Mouse (Mus musculus) intestine, postnatal 0 days (tissue): ENCODE data around the gene Rnf152. TPM values are rescaled to one million over a fixed set of nuclear protein-coding genes. Genes with fewer than 3 reads are reported as not detected.

Experiments
- ATAC-seq: fragments of 200-750 bp; cut with Nextera tagmentation; 2 replicates; pipeline ENCODE4 v1.8.0; 2017; ENCODE audit warnings: mild to moderate bottlenecking, moderate TSS enrichment, moderate library complexity
- H3K27ac ChIP-seq: fragments of 300-500 bp; sonication (generic); 2 replicates; pipeline ENCODE4 v1.5.1; 2014; ENCODE audit warnings: mild to moderate bottlenecking, low read depth, low read length, moderate library complexity
- H3K27me3 ChIP-seq: fragments of 300-500 bp; sonication (generic); replicated peaks from 2 replicates; pipeline ENCODE4 v1.6.1; 2014; ENCODE audit warnings: low read length, mixed read lengths; ENCODE audit not compliant: control insufficient read depth, insufficient read depth
- H3K36me3 ChIP-seq: fragments of 300-500 bp; sonication (generic); 2 replicates; pipeline ENCODE4 v1.6.1; 2014; ENCODE audit warnings: mild to moderate bottlenecking, moderate library complexity; ENCODE audit not compliant: control insufficient read depth, insufficient read depth
- H3K4me1 ChIP-seq: fragments of 300-500 bp; sonication (generic); replicated peaks from 2 replicates; pipeline ENCODE4 v1.6.1; 2014; ENCODE audit warnings: antibody characterized with exemption, low read length, mixed read lengths; ENCODE audit not compliant: control insufficient read depth, insufficient read depth
- H3K4me2 ChIP-seq: fragments of 300-500 bp; sonication (generic); replicated peaks from 2 replicates; pipeline ENCODE4 v1.6.1; 2014; ENCODE audit warnings: low read depth, mild to moderate bottlenecking, moderate library complexity
- H3K4me3 ChIP-seq: fragments of 300-500 bp; sonication (generic); 2 replicates; pipeline ENCODE4 v1.5.1; 2014; ENCODE audit warnings: low read depth, low read length
- H3K9ac ChIP-seq: fragments of 300-500 bp; sonication (generic); 2 replicates; pipeline ENCODE4 v1.6.1; 2014; ENCODE audit warnings: mild to moderate bottlenecking, low read depth, low read length
- H3K9me3 ChIP-seq: fragments of 300-500 bp; sonication (generic); 2 replicates; pipeline ENCODE4 v1.6.1; 2016; ENCODE audit warnings: mixed run types; ENCODE audit not compliant: control insufficient read depth
- CTCF ChIP-seq: sonication (generic); IDR thresholded peaks from 2 replicates; pipeline ENCODE4 v1.5.1; 2016; ENCODE audit warnings: low read depth, mild to moderate bottlenecking, control low read depth, antibody characterized with exemption, moderate library complexity
- WGBS: fragments of 180-500 bp; shearing (Covaris S2); extraction: QIAGEN DNeasy Blood & Tissue Kit; methylation state at CpG from one replicate; pipeline ENCODE4 v1.1.7; 2014; 5-methylcytosine and 5-hydroxymethylcytosine counted together
- polyA plus RNA-seq: library from polyadenylated mRNA; unstranded; fragments of >200 nt; fragmentation: Nextera tagmentation; extraction: Ambion mirVana; gene quantifications from 2 replicates; pipeline ENCODE4 v1.2.1, GENCODE M21; 2015

Rnf152 gene
- polyA plus RNA-seq, 1 experiment from 2014 or later, result 1.8 TPM

DNA sequence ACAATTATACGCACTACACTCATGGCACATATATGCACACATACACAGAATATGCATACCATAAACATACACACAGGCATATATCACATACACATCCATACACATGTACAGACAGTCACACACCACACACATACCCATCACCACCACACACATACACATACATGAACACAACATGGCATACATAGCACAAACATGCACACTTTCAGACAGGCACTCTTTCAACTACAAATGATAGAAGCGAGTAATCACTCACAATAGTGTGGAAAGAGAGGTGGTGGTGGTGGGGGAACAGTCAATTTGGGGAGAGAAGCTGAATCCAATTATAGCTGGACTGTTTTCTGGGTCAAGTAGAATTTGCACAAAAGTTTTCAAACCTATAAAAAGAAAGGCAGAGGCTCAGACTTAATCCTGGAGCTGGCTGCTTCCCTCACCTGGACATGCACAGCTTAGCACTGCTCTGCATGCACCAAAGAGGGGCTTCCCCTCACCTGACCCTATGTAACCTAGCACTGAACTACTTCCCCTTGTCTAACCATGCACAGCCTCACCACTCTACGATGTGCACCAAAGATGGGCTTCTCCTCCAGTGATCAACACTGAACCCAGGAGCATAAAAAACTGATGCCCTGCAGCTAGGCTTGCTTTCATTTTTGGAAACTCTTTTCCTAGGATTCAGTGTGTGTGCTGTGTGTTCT, 81.9 kb downstream of the Rnf152 start:
- ATAC-seq, result no peak
- Histone ChIP-seq H3K4me1 (no peaks in the 10 kb centered on the region), H3K4me2 (no peak overlapping the region), H3K9ac (no peak overlapping the region), H3K27me3 (no peaks in the 10 kb centered on the region), H3K9me3 (no peaks in the 10 kb centered on the region), H3K36me3 (no peaks in the 10 kb centered on the region), H3K27ac (no peak overlapping the region), H3K4me3 (no peak overlapping the region)
- 91% methylated on average over 3 of the region's 3 CpGs for WGBS
- TF ChIP-seq CTCF, result no peak

DNA sequence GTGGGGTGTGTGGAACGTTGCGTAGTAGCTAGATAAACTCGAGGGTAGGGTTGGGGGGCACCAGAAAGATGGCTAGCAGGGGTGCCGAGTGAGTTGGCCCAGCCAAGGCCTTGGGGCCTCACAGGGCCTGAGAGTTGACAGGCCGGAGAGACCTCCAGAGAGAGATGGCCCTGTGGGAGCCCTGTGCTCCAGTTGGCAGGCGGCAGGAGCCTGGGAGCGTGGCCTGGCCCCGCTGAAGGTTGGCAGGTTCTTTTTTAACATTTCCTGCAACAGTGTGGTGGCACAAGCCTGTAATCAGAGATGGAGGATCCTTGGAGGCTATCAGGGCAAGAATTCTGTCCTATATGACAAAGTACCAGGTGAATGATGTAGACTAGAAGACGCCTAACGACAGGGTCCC, 85.4 kb downstream of the Rnf152 start:
- Histone ChIP-seq H3K4me2 (no peak overlapping the region), H3K27ac (no peak overlapping the region), H3K4me3 (no peak overlapping the region), H3K9me3 (no peaks in the 10 kb centered on the region), H3K27me3 (no peaks in the 10 kb centered on the region), H3K36me3 (no peaks in the 10 kb centered on the region), H3K4me1 (no peaks in the 10 kb centered on the region), H3K9ac (no peak overlapping the region)
- TF ChIP-seq CTCF, result no peak
- WGBS, result 90% methylated on average over 10 of the region's 10 CpGs
- no peak for ATAC-seq

DNA sequence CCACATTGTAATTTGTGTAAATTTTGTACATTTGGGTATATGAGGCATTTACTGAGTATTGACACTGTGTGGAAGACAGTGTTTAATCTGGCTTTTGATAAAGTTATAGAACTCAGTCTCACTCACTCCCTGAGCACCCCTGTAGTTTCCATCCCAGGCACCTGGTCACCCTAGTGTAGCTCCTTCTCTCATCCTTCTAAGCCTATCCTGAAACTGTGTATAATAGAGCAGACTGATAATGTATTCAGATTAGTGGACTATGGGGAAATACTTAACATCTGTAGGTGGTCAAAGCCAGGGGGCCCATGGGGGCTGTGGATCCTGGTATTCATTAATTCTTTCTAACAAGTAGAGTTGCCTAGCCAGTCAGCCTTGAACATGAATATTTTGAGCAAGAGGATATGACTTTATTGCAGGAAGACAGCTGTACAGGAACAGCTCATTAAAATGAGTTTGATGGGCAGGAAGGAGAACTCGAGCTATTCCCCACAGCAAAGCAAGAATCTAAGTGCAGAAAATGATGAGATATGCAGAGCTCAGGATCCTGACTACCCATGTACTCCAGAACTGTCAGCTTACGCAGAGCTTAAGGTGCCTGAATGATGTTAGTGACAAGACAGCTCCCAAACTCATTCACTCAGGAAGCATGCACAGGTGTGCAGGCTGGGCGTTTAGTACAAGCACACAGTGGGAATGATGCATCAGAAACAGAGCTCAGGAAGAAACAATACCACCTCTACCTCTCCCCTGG, 93.1 kb downstream of the Rnf152 start:
- H3K4me3 ChIP-seq, result no peak overlapping the region

DNA sequence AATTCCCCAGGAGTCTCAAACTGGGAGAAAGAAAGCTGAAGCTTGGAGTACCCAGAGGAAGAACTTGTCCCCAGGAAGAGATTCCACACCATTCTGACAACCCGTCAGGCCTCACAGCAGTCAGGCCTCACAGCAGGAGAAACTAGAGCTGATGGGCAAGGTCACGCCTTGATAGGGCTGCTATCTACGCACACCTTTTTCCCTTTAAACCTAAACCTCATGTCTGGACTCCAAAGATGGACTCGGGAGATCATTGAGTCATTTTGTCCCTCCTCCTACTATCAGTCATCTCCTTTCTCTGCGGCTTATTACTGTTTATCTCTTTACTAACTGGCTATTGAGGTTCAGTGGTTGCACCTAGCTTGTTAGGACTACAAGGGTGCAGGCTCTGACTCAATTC, 96.3 kb downstream of the Rnf152 start:
- no peak overlapping the region for H3K4me2 ChIP-seq
- H3K9ac ChIP-seq, result no peak overlapping the region
- H3K27me3 ChIP-seq, result no peaks in the 10 kb centered on the region
- no peaks in the 10 kb centered on the region for H3K4me1 ChIP-seq
- H3K27ac ChIP-seq, result no peak overlapping the region
- no peaks in the 10 kb centered on the region for H3K36me3 ChIP-seq
- ATAC-seq, result no peak
- no peaks in the 10 kb centered on the region for H3K9me3 ChIP-seq
- no peak overlapping the region for H3K4me3 ChIP-seq
- no peak for TF ChIP-seq CTCF
- 74% methylated on average over 5 of the region's 5 CpGs for WGBS

More for the DNA sequence above, 93.1 kb downstream of the Rnf152 start:
- H3K9me3 ChIP-seq, result no peaks in the 10 kb centered on the region
- no peak for TF ChIP-seq CTCF
- no peak overlapping the region for H3K27ac ChIP-seq
- WGBS, result 77% methylated on average over 3 of the region's 3 CpGs
- no peak overlapping the region for H3K9ac ChIP-seq
- H3K4me2 ChIP-seq, result no peak overlapping the region
- no peaks in the 10 kb centered on the region for H3K36me3 ChIP-seq
- H3K27me3 ChIP-seq, result no peaks in the 10 kb centered on the region
- ATAC-seq, result no peak
- no peaks in the 10 kb centered on the region for H3K4me1 ChIP-seq

DNA sequence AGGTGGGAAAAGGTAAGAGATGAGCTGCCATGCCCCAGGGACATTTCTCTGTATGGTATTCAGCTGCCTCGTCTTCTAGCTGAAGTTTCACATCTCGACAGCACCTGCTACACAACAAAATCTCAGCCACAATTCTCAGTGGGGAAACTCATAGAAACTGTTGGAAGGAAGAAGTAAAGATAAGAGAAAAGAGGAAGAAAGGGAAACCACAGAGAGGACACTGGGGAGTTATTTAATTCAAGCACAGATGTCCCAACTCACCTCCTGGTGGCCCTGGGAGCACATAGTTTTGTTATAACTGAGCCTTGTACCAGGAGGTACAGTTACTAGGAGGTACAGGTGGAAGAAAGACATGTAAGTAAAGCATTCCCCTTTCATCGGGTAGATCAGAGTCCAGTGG, 99.3 kb downstream of the Rnf152 start:
- no peak overlapping the region for H3K9ac ChIP-seq
- 82% methylated on average over 3 of the region's 3 CpGs for WGBS
- no peak overlapping the region for H3K4me2 ChIP-seq
- TF ChIP-seq CTCF, result no peak
- no peak for ATAC-seq
- no peak overlapping the region for H3K27ac ChIP-seq
- no peaks in the 10 kb centered on the region for H3K36me3 ChIP-seq
- H3K4me1 ChIP-seq, result no peaks in the 10 kb centered on the region
- H3K4me3 ChIP-seq, result no peak overlapping the region
- no peaks in the 10 kb centered on the region for H3K9me3 ChIP-seq
- no peaks in the 10 kb centered on the region for H3K27me3 ChIP-seq

DNA sequence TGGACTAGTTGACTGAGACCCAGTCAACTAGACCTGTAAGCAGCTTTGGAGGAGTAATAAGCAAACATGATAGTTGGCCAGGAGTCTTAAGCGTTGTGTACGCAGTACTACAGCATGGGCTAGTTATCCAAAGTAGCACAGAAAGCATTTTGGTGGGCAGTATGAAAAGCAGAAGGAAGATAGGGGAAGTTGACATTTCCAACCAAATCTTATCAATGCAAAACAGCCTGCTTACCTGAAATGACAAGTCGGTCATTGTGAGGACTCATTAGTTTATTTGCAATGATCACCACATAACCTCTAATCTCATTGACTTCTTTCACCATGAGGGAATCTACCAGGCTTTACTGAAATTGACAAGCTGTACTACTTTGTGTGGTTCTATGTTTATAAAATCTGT, 107.3 kb downstream of the Rnf152 start:
- no peak overlapping the region for H3K27ac ChIP-seq
- H3K4me2 ChIP-seq, result no peak overlapping the region
- H3K36me3 ChIP-seq, result no peaks in the 10 kb centered on the region
- ATAC-seq, result no peak
- TF ChIP-seq CTCF, result no peak
- 0 out of 2 replicates have a peak, but pooled peaks cover 5% of the 10 kb centered on the region for H3K9me3 ChIP-seq
- WGBS, result 90% methylated on average over 3 of the region's 3 CpGs
- no peak overlapping the region for H3K9ac ChIP-seq
- H3K4me1 ChIP-seq, result no peaks in the 10 kb centered on the region
- H3K4me3 ChIP-seq, result no peak overlapping the region
- H3K27me3 ChIP-seq, result no peaks in the 10 kb centered on the region
